14 mouse cellular contexts compared by ENCODE assay signal in the genomic region with DNA sequence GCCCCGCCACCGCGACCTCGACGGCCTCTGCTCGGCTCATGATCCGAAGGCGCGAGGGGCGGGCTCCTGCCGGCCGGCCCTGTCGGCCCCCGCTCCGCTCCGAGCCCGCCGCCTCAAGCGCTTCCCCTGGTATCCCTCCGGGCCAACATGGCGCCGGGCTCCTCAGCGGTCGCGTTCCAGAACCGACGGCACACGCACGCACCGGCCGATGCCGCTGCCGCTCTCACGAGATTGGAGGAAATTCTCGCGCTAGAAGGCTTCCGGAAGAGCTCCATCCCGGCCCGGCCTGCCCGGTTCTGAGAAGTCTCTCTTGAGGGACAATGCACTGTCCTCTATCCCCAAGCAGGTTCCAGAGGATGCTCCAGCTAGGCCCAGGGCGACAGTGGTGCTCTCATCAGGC. TPM values are rescaled to one million over a fixed set of nuclear protein-coding genes. Genes with fewer than 3 reads are reported as not detected.
DNase-seq lines count a peak whose midpoint lies in the region; ATAC-seq and TF ChIP-seq lines count a peak whose summit lies in the region.
"Had no signal": no experiment of that assay in that cellular context is flagged by ENCODE, and none has a peak within 500 bp of the region (broad histone marks: within the 10 kb centered on the region; RNA-seq: fewer than 3 reads in every experiment).

Gene Papolb (minus strand): TSS at position 162 of the 400 bp plus-strand sequence.

- H3K9me3 ChIP-seq in hindbrain, embryonic 10.5 days: 0 out of 2 replicates have a peak, but pooled peaks cover 3% of the 10 kb centered on the region
- H3K9me3 ChIP-seq in hindbrain, postnatal 0 days (ENCODE audit: low read length): no peaks in the 10 kb centered on the region
- no peaks in the 10 kb centered on the region for H3K9me3 ChIP-seq in stomach, embryonic 14.5 days (ENCODE audit: control insufficient read depth, low read depth, low read length)
- H3K9me3 ChIP-seq in stomach, postnatal 0 days (ENCODE audit: control insufficient read depth, low read length): 0 out of 2 replicates have a peak, but pooled peaks cover 2% of the 10 kb centered on the region
- H3K9me3 ChIP-seq in intestine, embryonic 16.5 days (ENCODE audit: control insufficient read depth, low read length): 0 out of 2 replicates have a peak, but pooled peaks cover 8% of the 10 kb centered on the region

- no peak within 1 kb of the TSS for H3K4me2 ChIP-seq in hindbrain, postnatal 0 days (ENCODE audit: low read depth, low read length)
- peak within 1 kb of the TSS; percentile 33; the same call in 1 of the 2 replicates for H3K4me2 ChIP-seq in stomach, embryonic 14.5 days (replicated peaks; ENCODE audit: low read depth, low read length)
- no peak within 1 kb of the TSS for H3K4me2 ChIP-seq in stomach, postnatal 0 days (replicated peaks; ENCODE audit: low read depth)
- H3K4me2 ChIP-seq in intestine, embryonic 16.5 days (ENCODE audit: low read depth, low read length): peak within 1 kb of the TSS; percentile 34

- TF ChIP-seq CTCF in hindbrain, postnatal 0 days (IDR thresholded peaks at IDR 0.05; ENCODE audit: low read depth): no peak
- no peak for TF ChIP-seq CTCF in stomach, postnatal 0 days (IDR thresholded peaks at IDR 0.05; ENCODE audit: low read depth)

- H3K9ac ChIP-seq in hindbrain, postnatal 0 days (replicated peaks; ENCODE audit: low read length): no peak within 1 kb of the TSS
- no peak within 1 kb of the TSS for H3K9ac ChIP-seq in stomach, embryonic 14.5 days (replicated peaks; ENCODE audit: low read depth, low read length)
- H3K9ac ChIP-seq in stomach, postnatal 0 days (ENCODE audit: low read length): no peak within 1 kb of the TSS
- no peak within 1 kb of the TSS for H3K9ac ChIP-seq in intestine, embryonic 16.5 days (ENCODE audit: low read depth, low read length)

- 38% methylated on average over 41 of the region's 41 CpGs for WGBS in hindbrain, embryonic 10.5 days
- WGBS in hindbrain, postnatal 0 days: 44% methylated on average over 41 of the region's 41 CpGs
- WGBS in stomach, embryonic 14.5 days: 42% methylated on average over 41 of the region's 41 CpGs
- 49% methylated on average over 41 of the region's 41 CpGs for WGBS in stomach, postnatal 0 days
- 42% methylated on average over 41 of the region's 41 CpGs for WGBS in intestine, embryonic 16.5 days

- ATAC-seq in hindbrain, postnatal 0 days: no peak
- ATAC-seq in stomach, embryonic 14.5 days (ENCODE audit: insufficient number of reproducible peaks, insufficient read depth, low FRiP score, low read depth): no peak
- ATAC-seq in stomach, postnatal 0 days (ENCODE audit: low FRiP score, low TSS enrichment): no peak
- ATAC-seq in intestine, embryonic 16.5 days: no peak

- peak within 1 kb of the TSS; percentile 13; the same call in 1 of the 2 replicates for H3K27ac ChIP-seq in hindbrain, embryonic 10.5 days
- H3K27ac ChIP-seq in hindbrain, postnatal 0 days: no peak within 1 kb of the TSS
- no peak within 1 kb of the TSS for H3K27ac ChIP-seq in stomach, embryonic 14.5 days (ENCODE audit: low read length)
- H3K27ac ChIP-seq in stomach, postnatal 0 days (replicated peaks): no peak within 1 kb of the TSS
- H3K27ac ChIP-seq in intestine, embryonic 16.5 days (ENCODE audit: low read length): no peak within 1 kb of the TSS

- peaks cover 11% of the 10 kb centered on the region; the same call in 1 of the 2 replicates for H3K4me1 ChIP-seq in hindbrain, embryonic 10.5 days (replicated peaks)
- H3K4me1 ChIP-seq in hindbrain, postnatal 0 days (ENCODE audit: insufficient read depth, low read length): no peaks in the 10 kb centered on the region
- H3K4me1 ChIP-seq in stomach, embryonic 14.5 days (ENCODE audit: control insufficient read depth, insufficient read depth, low read length): 0 out of 2 replicates have a peak, but pooled peaks cover 6% of the 10 kb centered on the region
- H3K4me1 ChIP-seq in stomach, postnatal 0 days (replicated peaks; ENCODE audit: control insufficient read depth, insufficient read depth): no peaks in the 10 kb centered on the region
- no peaks in the 10 kb centered on the region for H3K4me1 ChIP-seq in intestine, embryonic 16.5 days (ENCODE audit: control insufficient read depth, insufficient read depth, low read length)

- H3K4me3 ChIP-seq in hindbrain, embryonic 10.5 days: peak within 1 kb of the TSS; percentile 30
- no peak within 1 kb of the TSS for H3K4me3 ChIP-seq in hindbrain, postnatal 0 days (ENCODE audit: low read length)
- H3K4me3 ChIP-seq in stomach, embryonic 14.5 days (ENCODE audit: low read depth, low read length): no peak within 1 kb of the TSS
- no peak within 1 kb of the TSS for H3K4me3 ChIP-seq in stomach, postnatal 0 days (ENCODE audit: low read depth, low read length)
- H3K4me3 ChIP-seq in intestine, embryonic 16.5 days (ENCODE audit: low read length): no peak within 1 kb of the TSS; the same call in 1 of the 2 replicates
- H3K4me3 ChIP-seq: myocyte had no signal

- no peaks in the 10 kb centered on the region for H3K36me3 ChIP-seq in hindbrain, embryonic 10.5 days
- H3K36me3 ChIP-seq in hindbrain, postnatal 0 days (ENCODE audit: insufficient read depth, low read length): no peaks in the 10 kb centered on the region
- no peaks in the 10 kb centered on the region for H3K36me3 ChIP-seq in stomach, embryonic 14.5 days (ENCODE audit: control insufficient read depth, insufficient read depth, low read length)
- no peaks in the 10 kb centered on the region for H3K36me3 ChIP-seq in stomach, postnatal 0 days (ENCODE audit: control insufficient read depth, insufficient read depth, low read length)
- H3K36me3 ChIP-seq in intestine, embryonic 16.5 days (ENCODE audit: control insufficient read depth, insufficient read depth, low read length): no peaks in the 10 kb centered on the region

- peak; percentile 14 for DNase-seq in hindbrain, embryonic 10.5 days (ENCODE audit: low spot score)
- DNase-seq in hindbrain, postnatal 0 days (ENCODE audit: low spot score): no peak
- no peak for DNase-seq in stomach, postnatal 0 days (ENCODE audit: low spot score)
- DNase-seq in testis, postnatal 14 days (ENCODE audit: low spot score): peak; percentile 71
- no peak for DNase-seq in thymus, postnatal 4 days
- DNase-seq in cerebellum, postnatal 10 days: no peak
- DNase-seq: gastrocnemius, postnatal 36 days; kidney, postnatal 4 days; right cerebral cortex, postnatal 4 days had no signal

- TF ChIP-seq EP300 in stomach, postnatal 0 days (optimal IDR thresholded peaks at IDR 0.05): no peak

- H3K27me3 ChIP-seq in hindbrain, embryonic 10.5 days (ENCODE audit: insufficient read depth, poor library complexity, severe bottlenecking): peaks cover 35% of the 10 kb centered on the region
- H3K27me3 ChIP-seq in hindbrain, postnatal 0 days (ENCODE audit: insufficient read depth, low read length): no peaks in the 10 kb centered on the region
- H3K27me3 ChIP-seq in stomach, embryonic 14.5 days (ENCODE audit: control insufficient read depth, insufficient read depth, low read length): no peaks in the 10 kb centered on the region
- H3K27me3 ChIP-seq in stomach, postnatal 0 days (ENCODE audit: control insufficient read depth, insufficient read depth, low read length): no peaks in the 10 kb centered on the region
- H3K27me3 ChIP-seq in intestine, embryonic 16.5 days (replicated peaks; ENCODE audit: control insufficient read depth, insufficient read depth, low read length): peaks cover 12% of the 10 kb centered on the region; the same call in 1 of the 2 replicates

RNA-seq across cellular contexts. Expression of gene Papolb, which starts in this region (rescaled TPM):
- 0.15 and 0.27 TPM in 2 replicates for polyA plus RNA-seq in hindbrain, embryonic 10.5 days (2016; fragmentation: Nextera tagmentation; extraction: Ambion mirVana)
- 0.32 and 0.37 TPM in 2 replicates for total RNA-seq in hindbrain, postnatal 0 days (2014; rRNA removed)
- 0.14 and 0.16 TPM in 2 replicates for polyA plus RNA-seq in hindbrain, postnatal 0 days (2015; fragmentation: Nextera tagmentation; extraction: Ambion mirVana)
- polyA plus RNA-seq in stomach, embryonic 14.5 days (2014; fragmentation: Nextera tagmentation; extraction: Ambion mirVana): 0.07 and 0.27 TPM in 2 replicates
- not detected in 2 replicates for polyA plus RNA-seq in stomach, postnatal 0 days (2015; fragmentation: Nextera tagmentation; extraction: Ambion mirVana)
- 0.05 TPM in 1 of 2 replicates, not detected in the other for polyA plus RNA-seq in intestine, embryonic 16.5 days (2015; fragmentation: Nextera tagmentation; extraction: Ambion mirVana)
- total RNA-seq: liver, adult 2 months; MEL had no signal
- polyA plus RNA-seq: liver, adult 2 months had no signal

Comparison
In these comparisons a context has a peak if more than half of its experiments do, and no peak if none do; other contexts are left out.
1. H3K4me2 ChIP-seq: peak in stomach, embryonic 14.5 days (single experiment) and intestine, embryonic 16.5 days (single experiment); none in hindbrain, postnatal 0 days (single experiment) and stomach, postnatal 0 days (single experiment).
2. Peak in DNase-seq, H3K4me3 ChIP-seq and H3K27ac ChIP-seq in hindbrain, embryonic 10.5 days; RNA of the gene not detected or under 1 TPM.